Mouse (Mus musculus): ENCODE data around the gene Dhx37. TPM values are rescaled to one million over a fixed set of nuclear protein-coding genes. Genes with fewer than 3 reads are reported as not detected.
"Not testable (repeated sequence)": the region's sequence is repeated elsewhere in the genome, so short reads cannot be mapped to it uniquely, and the experiment has no call there.

The Dhx37 gene
- polyA plus RNA-seq, 1 experiment from 2014 or later: 5.9 TPM

- no peak overlapping the region for H3K4me3 ChIP-seq (ENCODE audit: low read depth, low read length)
- no peak for TF ChIP-seq EP300 (IDR thresholded peaks at IDR 0.05)
- no peak for TF ChIP-seq CTCF (IDR thresholded peaks at IDR 0.05)
- no peak overlapping the region for H3K4me2 ChIP-seq (replicated peaks; ENCODE audit: low read depth, low read length)
- 94% methylated on average over 12 of the region's 12 CpGs for WGBS
- no peak overlapping the region for H3K27ac ChIP-seq (ENCODE audit: low read length)
- no peaks in the 10 kb centered on the region for H3K27me3 ChIP-seq (replicated peaks; ENCODE audit: insufficient read depth, low read length)
- no peak for DNase-seq (ENCODE audit: low spot score)
- H3K4me1 ChIP-seq (ENCODE audit: insufficient read depth, low read depth, low read length): no peaks in the 10 kb centered on the region
- H3K9me3 ChIP-seq (ENCODE audit: low read length): no peaks in the 10 kb centered on the region
- H3K36me3 ChIP-seq (ENCODE audit: insufficient read depth, low read length): peaks cover 56% of the 10 kb centered on the region
- ATAC-seq: no peak
- H3K9ac ChIP-seq (replicated peaks; ENCODE audit: low read depth): no peak overlapping the region
Observed at GRCm38 (mm10) chr5:125418636-125419035, 15.3 kb downstream of the Dhx37 start.

- peaks cover 35% of the 10 kb centered on the region for H3K36me3 ChIP-seq (ENCODE audit: insufficient read depth, low read length)
- 92% methylated on average over 8 of the region's 8 CpGs for WGBS
Observed at GRCm38 (mm10) chr5:125416183-125416582, 17.7 kb downstream of the Dhx37 start.

DNA sequence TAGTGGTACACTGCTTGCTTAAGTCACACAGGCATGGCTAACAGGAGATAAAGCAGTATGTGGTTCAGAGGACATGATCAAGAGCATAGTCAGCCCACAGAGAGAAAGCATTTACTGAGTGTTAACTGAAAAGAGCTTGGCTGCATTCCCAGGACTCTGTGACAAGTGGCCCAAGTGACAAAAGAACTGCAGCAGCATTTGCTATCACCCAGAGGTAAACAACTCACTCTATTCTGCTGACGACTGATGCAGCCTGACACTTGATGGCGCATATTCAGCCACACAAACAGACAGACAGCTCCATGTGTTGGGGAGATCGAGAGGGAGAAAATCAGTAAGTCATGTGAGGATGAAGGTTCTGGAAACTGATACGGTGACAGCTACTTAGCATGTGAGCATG, 20.2 kb downstream of the Dhx37 start:
- ATAC-seq: no peak
- no peak overlapping the region for H3K27ac ChIP-seq (ENCODE audit: low read length)

More at GRCm38 (mm10) chr5:125416183-125416582, 17.7 kb downstream of the Dhx37 start:
- Histone ChIP-seq H3K9ac (replicated peaks; ENCODE audit: low read depth) (no peak overlapping the region), H3K27me3 (replicated peaks; ENCODE audit: insufficient read depth, low read length) (no peaks in the 10 kb centered on the region), H3K27ac (ENCODE audit: low read length) (no peak overlapping the region), H3K4me2 (replicated peaks; ENCODE audit: low read depth, low read length) (no peak overlapping the region), H3K9me3 (ENCODE audit: low read length) (no peaks in the 10 kb centered on the region), H3K4me1 (ENCODE audit: insufficient read depth, low read depth, low read length) (no peaks in the 10 kb centered on the region), H3K4me3 (ENCODE audit: low read depth, low read length) (no peak overlapping the region)
- no peak for TF ChIP-seq CTCF (IDR thresholded peaks at IDR 0.05)
- TF ChIP-seq EP300 (IDR thresholded peaks at IDR 0.05): no peak
- ATAC-seq: no peak
- no peak for DNase-seq (ENCODE audit: low spot score)

DNA sequence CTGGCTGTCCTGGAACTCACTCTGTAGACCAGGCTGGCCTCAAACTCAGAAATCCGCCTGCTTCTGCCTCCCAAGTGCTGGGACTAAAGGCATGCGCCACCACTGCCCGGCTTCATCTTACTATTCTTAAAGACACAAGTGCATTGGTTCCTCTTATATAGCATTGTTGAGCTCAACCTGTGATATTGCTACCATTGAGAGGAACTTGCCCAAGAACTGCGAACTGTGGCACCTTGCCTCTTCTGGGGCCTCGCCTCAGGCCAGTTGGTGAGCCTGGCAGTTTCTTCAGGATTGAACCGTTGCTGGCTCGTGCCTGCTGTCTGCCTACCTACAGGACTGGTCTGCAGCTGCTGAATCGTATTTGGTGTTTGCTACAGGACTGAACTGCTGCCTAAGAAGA, 21.4 kb downstream of the Dhx37 start:
- not testable (repeated sequence) for DNase-seq (ENCODE audit: low spot score); H3K9ac ChIP-seq (replicated peaks; ENCODE audit: low read depth); ATAC-seq; H3K4me1 ChIP-seq (ENCODE audit: insufficient read depth, low read depth, low read length); H3K27ac ChIP-seq (ENCODE audit: low read length); H3K27me3 ChIP-seq (replicated peaks; ENCODE audit: insufficient read depth, low read length); H3K9me3 ChIP-seq (ENCODE audit: low read length); H3K4me2 ChIP-seq (replicated peaks; ENCODE audit: low read depth, low read length); H3K4me3 ChIP-seq (ENCODE audit: low read depth, low read length)
- 88% methylated on average over 8 of the region's 8 CpGs for WGBS
- peaks cover 16% of the 10 kb centered on the region; the same call in 1 of the 2 replicates for H3K36me3 ChIP-seq (ENCODE audit: insufficient read depth, low read length)

More for the DNA sequence above, 20.2 kb downstream of the Dhx37 start:
- Histone ChIP-seq H3K4me1 (ENCODE audit: insufficient read depth, low read depth, low read length) (peaks cover 4% of the 10 kb centered on the region; the same call in 1 of the 2 replicates), H3K36me3 (ENCODE audit: insufficient read depth, low read length) (peaks cover 25% of the 10 kb centered on the region), H3K9ac (replicated peaks; ENCODE audit: low read depth) (no peak overlapping the region), H3K4me3 (ENCODE audit: low read depth, low read length) (no peak overlapping the region), H3K9me3 (ENCODE audit: low read length) (no peaks in the 10 kb centered on the region), H3K4me2 (replicated peaks; ENCODE audit: low read depth, low read length) (no peak overlapping the region), H3K27me3 (replicated peaks; ENCODE audit: insufficient read depth, low read length) (no peaks in the 10 kb centered on the region)
- 47% methylated on average over 4 of the region's 4 CpGs for WGBS
- TF ChIP-seq EP300 (IDR thresholded peaks at IDR 0.05) (no peak), CTCF (IDR thresholded peaks at IDR 0.05) (no peak)
- no peak for DNase-seq (ENCODE audit: low spot score)

GRCm38 (mm10) chr5:125411972-125412530, 21.9 kb downstream of the Dhx37 start:
- no peaks in the 10 kb centered on the region for H3K27me3 ChIP-seq (replicated peaks; ENCODE audit: insufficient read depth, low read length)
- no peaks in the 10 kb centered on the region for H3K9me3 ChIP-seq (ENCODE audit: low read length)
- peaks cover 16% of the 10 kb centered on the region; the same call in 1 of the 2 replicates for H3K36me3 ChIP-seq (ENCODE audit: insufficient read depth, low read length)
- peaks cover 5% of the 10 kb centered on the region for H3K4me1 ChIP-seq (ENCODE audit: insufficient read depth, low read depth, low read length)
- TF ChIP-seq EP300 (IDR thresholded peaks at IDR 0.05) (no peak), CTCF (IDR thresholded peaks at IDR 0.05) (peak; percentile 78)
- no peak overlapping the region for H3K4me3 ChIP-seq (ENCODE audit: low read depth, low read length)
- WGBS: 60% methylated on average over 5 of the region's 5 CpGs
- ATAC-seq: no peak
- no peak overlapping the region for H3K27ac ChIP-seq (ENCODE audit: low read length)
- peak; percentile 58 for DNase-seq (ENCODE audit: low spot score)
- no peak overlapping the region for H3K4me2 ChIP-seq (replicated peaks; ENCODE audit: low read depth, low read length)
- no peak overlapping the region for H3K9ac ChIP-seq (replicated peaks; ENCODE audit: low read depth)

- no peak for ATAC-seq
- H3K27ac ChIP-seq (ENCODE audit: low read length): no peak overlapping the region
Observed at GRCm38 (mm10) chr5:125409348-125410090, 24.4 kb downstream of the Dhx37 start.

More at GRCm38 (mm10) chr5:125409348-125410090, 24.4 kb downstream of the Dhx37 start:
- TF ChIP-seq CTCF (IDR thresholded peaks at IDR 0.05) (no peak), EP300 (IDR thresholded peaks at IDR 0.05) (no peak)
- Histone ChIP-seq H3K36me3 (ENCODE audit: insufficient read depth, low read length) (peaks cover 2% of the 10 kb centered on the region; the same call in 1 of the 2 replicates), H3K27me3 (replicated peaks; ENCODE audit: insufficient read depth, low read length) (no peaks in the 10 kb centered on the region), H3K9me3 (ENCODE audit: low read length) (no peaks in the 10 kb centered on the region), H3K4me2 (replicated peaks; ENCODE audit: low read depth, low read length) (no peak overlapping the region), H3K4me1 (ENCODE audit: insufficient read depth, low read depth, low read length) (peaks cover 17% of the 10 kb centered on the region), H3K9ac (replicated peaks; ENCODE audit: low read depth) (no peak overlapping the region), H3K4me3 (ENCODE audit: low read depth, low read length) (peak overlapping the region; percentile 21; the same call in 1 of the 2 replicates)
- DNase-seq (ENCODE audit: low spot score): peak; percentile 26
- 13% methylated on average over 20 of the region's 20 CpGs for WGBS

All from lung, postnatal 0 days (tissue).